Mouse (Mus musculus) frontal cortex, postnatal 25 days (tissue): ENCODE data around the gene Olfr1335.
"Not testable (repeated sequence)": the region's sequence is repeated elsewhere in the genome, so short reads cannot be mapped to it uniquely, and the experiment has no call there.

Source experiments
- DNase-seq, 2 experiments: peaks; one replicate each; pipeline ENCODE4 v3.0.0; 2022; ENCODE audit warnings: low spot score in 2 of 2

Gene Olfr1335

GRCm38 (mm10) chr4:118809844-118810243, at the start of gene Olfr1335:
Gene Olfr1335, minus strand, starts transcription at chr4:118809944.
- DNase-seq: no peak

- no peak for DNase-seq
Observed at GRCm38 (mm10) chr4:118836179-118836578, 26.4 kb upstream of the Olfr1335 start, which contains the start of gene Olfr1333. Gene Olfr1333, minus strand, starts transcription at chr4:118836279.

GRCm38 (mm10) chr4:118818921-118819320, 9.2 kb upstream of the Olfr1335 start:
- DNase-seq: no peak

GRCm38 (mm10) chr4:118792796-118793195, 16.9 kb downstream of the Olfr1335 start:
- DNase-seq: not testable (repeated sequence)

GRCm38 (mm10) chr4:118782486-118782885, 27.3 kb downstream of the Olfr1335 start, which contains the start of gene Olfr1337:
Gene Olfr1337, minus strand, starts transcription at chr4:118782586.
- DNase-seq: no peak
